Mouse (Mus musculus): ENCODE data around the gene Ptpdc1.

- no peak for TF ChIP-seq POLR2A (IDR thresholded peaks at IDR 0.05; ENCODE audit: borderline replicate concordance, insufficient read depth, low read length)
- TF ChIP-seq CTCF (IDR thresholded peaks at IDR 0.05; ENCODE audit: borderline replicate concordance, insufficient read depth, low read depth, low read length) = peak; percentile 83
Measured at GRCm38 (mm10) chr13:48528123-48528871, 97.2 kb downstream of the Ptpdc1 start.

All from cerebellum, adult 2 months (tissue).